Mouse (Mus musculus): Measurements from ENCODE around the gene Cct8l1. TPM values are rescaled to one million over a fixed set of nuclear protein-coding genes. Genes with fewer than 3 reads are reported as not detected.

The Cct8l1 gene
- polyA plus RNA-seq, 1 experiment from 2014 or later = not detected

GRCm38 (mm10) chr5:25506041-25506440 lies 9.8 kb upstream of the Cct8l1 start:
- WGBS = 94% methylated on average over 5 of the region's 5 CpGs
- Histone ChIP-seq H3K4me3 (no peak overlapping the region), H3K4me2 (no peak overlapping the region), H3K4me1 (no peaks in the 10 kb centered on the region), H3K27me3 (no peaks in the 10 kb centered on the region), H3K27ac (no peak overlapping the region), H3K9me3 (replicated peaks) (no peaks in the 10 kb centered on the region), H3K36me3 (ENCODE audit: poor library complexity, severe bottlenecking) (no peaks in the 10 kb centered on the region), H3K9ac (no peak overlapping the region)
- no peak for ATAC-seq

GRCm38 (mm10) chr5:25516301-25516895 lies 531 bp downstream of the Cct8l1 start:
- H3K4me3 ChIP-seq = no peak overlapping the region
- H3K9ac ChIP-seq = no peak overlapping the region
- no peak overlapping the region for H3K27ac ChIP-seq
- H3K36me3 ChIP-seq (ENCODE audit: poor library complexity, severe bottlenecking) = no peaks in the 10 kb centered on the region
- H3K4me2 ChIP-seq = no peak overlapping the region
- no peaks in the 10 kb centered on the region for H3K9me3 ChIP-seq (replicated peaks)
- ATAC-seq = no peak
- no peaks in the 10 kb centered on the region for H3K27me3 ChIP-seq
- no peaks in the 10 kb centered on the region for H3K4me1 ChIP-seq
- 94% methylated on average over 11 of the region's 11 CpGs for WGBS

DNA sequence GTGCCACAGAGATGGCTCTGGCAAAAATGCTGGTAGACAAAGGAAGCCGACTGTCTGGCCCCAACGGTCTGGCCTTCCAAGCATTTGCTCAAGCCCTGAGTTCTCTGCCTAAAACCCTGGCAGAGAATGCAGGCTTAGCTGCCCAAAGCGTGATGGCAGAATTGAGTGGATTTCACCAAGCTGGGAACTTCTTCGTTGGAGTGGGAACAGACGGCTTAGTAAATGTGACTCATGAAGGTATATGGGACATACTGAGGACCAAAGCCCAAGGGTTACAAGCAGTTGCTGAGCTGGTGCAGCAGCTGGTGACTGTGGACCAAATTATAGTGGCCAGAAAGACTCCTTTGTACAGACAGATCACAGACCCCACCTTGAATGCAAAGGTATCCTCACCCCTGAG lies 1.7 kb downstream of the Cct8l1 start:
- 84% methylated on average over 5 of the region's 5 CpGs for WGBS

GRCm38 (mm10) chr5:25519820-25520219 lies 4.0 kb downstream of the Cct8l1 start:
- H3K4me3 ChIP-seq = no peak overlapping the region
- 72% methylated on average over 3 of the region's 3 CpGs for WGBS
- no peaks in the 10 kb centered on the region for H3K36me3 ChIP-seq (ENCODE audit: poor library complexity, severe bottlenecking)
- H3K4me1 ChIP-seq = no peaks in the 10 kb centered on the region
- no peaks in the 10 kb centered on the region for H3K9me3 ChIP-seq (replicated peaks)
- no peak for ATAC-seq
- H3K4me2 ChIP-seq = no peak overlapping the region
- no peaks in the 10 kb centered on the region for H3K27me3 ChIP-seq
- H3K9ac ChIP-seq = no peak overlapping the region
- H3K27ac ChIP-seq = no peak overlapping the region

More for the DNA sequence above, 1.7 kb downstream of the Cct8l1 start:
- no peaks in the 10 kb centered on the region for H3K36me3 ChIP-seq (ENCODE audit: poor library complexity, severe bottlenecking)
- no peak overlapping the region for H3K4me3 ChIP-seq
- H3K9ac ChIP-seq = no peak overlapping the region
- no peaks in the 10 kb centered on the region for H3K27me3 ChIP-seq
- no peak overlapping the region for H3K4me2 ChIP-seq
- no peaks in the 10 kb centered on the region for H3K9me3 ChIP-seq (replicated peaks)
- no peak overlapping the region for H3K27ac ChIP-seq
- no peak for ATAC-seq
- no peaks in the 10 kb centered on the region for H3K4me1 ChIP-seq

- Histone ChIP-seq H3K9me3 (replicated peaks) (no peaks in the 10 kb centered on the region), H3K36me3 (ENCODE audit: poor library complexity, severe bottlenecking) (no peaks in the 10 kb centered on the region), H3K27ac (no peak overlapping the region), H3K4me3 (no peak overlapping the region), H3K4me1 (no peaks in the 10 kb centered on the region), H3K9ac (no peak overlapping the region), H3K4me2 (no peak overlapping the region), H3K27me3 (no peaks in the 10 kb centered on the region)
- WGBS = 89% methylated on average over 5 of the region's 5 CpGs
- no peak for ATAC-seq
These were observed 5.6 kb downstream of the Cct8l1 start for GRCm38 (mm10) chr5:25521461-25521860.

- no peaks in the 10 kb centered on the region for H3K36me3 ChIP-seq (ENCODE audit: poor library complexity, severe bottlenecking)
- no peak overlapping the region for H3K4me3 ChIP-seq
- no peak overlapping the region for H3K9ac ChIP-seq
- no peaks in the 10 kb centered on the region for H3K9me3 ChIP-seq (replicated peaks)
- peaks cover 13% of the 10 kb centered on the region for H3K4me1 ChIP-seq
- no peak overlapping the region for H3K27ac ChIP-seq
- no peaks in the 10 kb centered on the region for H3K27me3 ChIP-seq
- no peak for ATAC-seq
- 52% methylated on average over 5 of the region's 5 CpGs for WGBS
- H3K4me2 ChIP-seq = no peak overlapping the region
These were observed 10.2 kb downstream of the Cct8l1 start for GRCm38 (mm10) chr5:25526116-25526515.

DNA sequence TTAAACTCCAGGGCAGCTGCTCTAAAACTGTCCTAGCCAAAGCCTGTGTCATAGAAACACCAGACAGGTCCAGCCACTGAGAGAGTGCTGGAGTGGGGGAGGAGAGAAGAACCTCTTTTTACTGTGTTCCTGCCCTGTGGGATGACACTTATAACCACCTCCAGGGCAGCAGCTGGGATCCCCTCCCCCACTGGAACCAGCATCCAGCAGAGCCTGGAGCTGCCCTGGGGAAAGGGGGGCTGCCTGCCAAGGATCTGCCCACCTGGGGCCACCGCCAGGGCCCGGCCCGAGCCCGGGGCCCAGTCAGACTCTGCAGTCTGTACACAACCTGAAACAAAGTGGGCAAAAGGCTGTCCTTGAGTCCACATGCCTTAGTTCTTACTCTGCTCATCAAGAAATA lies 11.1 kb downstream of the Cct8l1 start:
- 57% methylated on average over 4 of the region's 4 CpGs for WGBS
- ATAC-seq = no peak

DNA sequence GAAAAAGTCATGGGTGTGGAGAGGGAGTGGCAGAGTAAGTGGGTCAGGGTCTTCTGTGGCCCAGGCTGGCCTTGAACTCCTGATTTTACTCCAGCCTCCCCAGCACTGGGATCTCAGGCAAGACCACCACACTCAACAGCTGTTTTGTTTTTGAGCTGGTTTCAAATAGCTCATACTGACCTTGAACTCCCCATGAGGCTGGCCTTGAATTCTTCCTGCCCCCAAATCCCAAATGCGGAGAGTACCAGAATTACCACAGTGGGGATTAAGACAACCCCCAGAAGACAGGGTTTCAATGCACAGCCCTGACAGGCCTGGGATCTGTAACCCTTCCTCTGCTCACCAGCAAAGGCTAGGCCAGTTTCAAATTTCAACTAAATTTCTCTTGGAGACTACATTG lies 12.1 kb downstream of the Cct8l1 start:
- Histone ChIP-seq H3K9ac (no peak overlapping the region), H3K4me3 (no peak overlapping the region), H3K4me1 (peaks cover 20% of the 10 kb centered on the region), H3K27ac (no peak overlapping the region), H3K27me3 (no peaks in the 10 kb centered on the region), H3K36me3 (ENCODE audit: poor library complexity, severe bottlenecking) (no peaks in the 10 kb centered on the region), H3K9me3 (replicated peaks) (no peaks in the 10 kb centered on the region), H3K4me2 (no peak overlapping the region)
- 76% methylated on average over 1 of the region's 1 CpGs for WGBS
- no peak for ATAC-seq

More for the DNA sequence above, 11.1 kb downstream of the Cct8l1 start:
- Histone ChIP-seq H3K4me3 (no peak overlapping the region), H3K27ac (no peak overlapping the region), H3K36me3 (ENCODE audit: poor library complexity, severe bottlenecking) (no peaks in the 10 kb centered on the region), H3K4me2 (no peak overlapping the region), H3K9me3 (replicated peaks) (no peaks in the 10 kb centered on the region), H3K9ac (peak overlapping the region; percentile 21; the same call in 1 of the 2 replicates), H3K27me3 (no peaks in the 10 kb centered on the region), H3K4me1 (peaks cover 13% of the 10 kb centered on the region)

- WGBS = 9% methylated on average over 22 of the region's 22 CpGs
- peak overlapping the region; percentile 2; the same call in 1 of the 2 replicates for H3K27ac ChIP-seq
- ATAC-seq = peak; percentile 59; the same call in 1 of the 2 replicates
- no peaks in the 10 kb centered on the region for H3K36me3 ChIP-seq (ENCODE audit: poor library complexity, severe bottlenecking)
- peak overlapping the region; percentile 56 for H3K9ac ChIP-seq
- no peaks in the 10 kb centered on the region for H3K9me3 ChIP-seq (replicated peaks)
- peak overlapping the region; percentile 72 for H3K4me3 ChIP-seq
- peak overlapping the region; percentile 64 for H3K4me2 ChIP-seq
- peaks cover 20% of the 10 kb centered on the region for H3K4me1 ChIP-seq
- no peaks in the 10 kb centered on the region for H3K27me3 ChIP-seq
These were observed 13.1 kb downstream of the Cct8l1 start for GRCm38 (mm10) chr5:25528851-25529528.

DNA sequence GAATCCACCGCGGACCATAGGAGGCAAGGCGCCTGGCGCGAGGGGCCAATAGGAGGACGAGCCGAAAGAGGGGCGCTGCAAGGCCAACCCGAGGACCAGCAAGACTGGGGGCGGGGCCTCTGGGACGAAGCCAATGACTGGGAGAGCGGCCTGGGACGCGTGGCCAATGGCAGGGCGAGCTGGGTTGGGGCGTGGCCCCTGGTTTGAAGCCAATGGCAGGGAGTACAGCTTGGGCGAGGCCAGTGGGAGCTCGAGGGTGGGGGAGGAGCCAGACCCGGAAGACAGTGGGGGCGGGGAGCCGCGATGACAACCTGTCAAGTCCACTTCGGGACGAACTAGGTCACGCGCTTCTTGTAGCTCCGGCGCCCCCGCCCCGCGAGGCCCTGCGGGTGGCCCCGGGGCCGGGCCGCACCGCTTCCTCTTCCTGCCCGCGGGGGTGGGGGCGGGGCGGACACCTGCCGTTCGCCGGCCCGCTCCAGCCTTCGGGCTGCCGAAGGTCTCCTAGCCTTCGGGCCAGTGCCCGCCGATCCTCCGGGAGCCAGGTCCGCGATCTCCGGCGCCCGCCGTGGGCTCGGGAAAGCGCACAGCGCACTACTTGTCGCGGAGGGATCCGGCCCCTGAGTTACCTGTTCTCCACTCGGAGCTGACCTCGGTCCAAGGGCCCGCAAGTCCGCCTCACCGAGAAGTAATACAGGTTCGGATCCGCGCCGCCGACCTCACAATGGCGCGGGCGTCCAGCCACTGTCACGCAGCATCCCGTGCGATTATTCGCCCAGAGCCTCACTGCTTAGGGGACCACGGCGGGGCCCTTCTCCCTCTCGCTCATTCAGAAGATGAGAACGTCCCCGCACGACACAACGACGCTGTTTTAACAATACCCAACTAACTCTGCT lies 13.9 kb downstream of the Cct8l1 start:
- Histone ChIP-seq H3K4me2 (peak overlapping the region; percentile 64), H3K4me1 (peaks cover 20% of the 10 kb centered on the region), H3K27ac (peak overlapping the region; percentile 97), H3K9me3 (replicated peaks) (no peaks in the 10 kb centered on the region), H3K27me3 (no peaks in the 10 kb centered on the region), H3K36me3 (ENCODE audit: poor library complexity, severe bottlenecking) (no peaks in the 10 kb centered on the region), H3K4me3 (peak overlapping the region; percentile 72), H3K9ac (peak overlapping the region; percentile 79)
- under 1% methylated on average over 65 of the region's 87 CpGs for WGBS
- ATAC-seq = peak; percentile 99

DNA sequence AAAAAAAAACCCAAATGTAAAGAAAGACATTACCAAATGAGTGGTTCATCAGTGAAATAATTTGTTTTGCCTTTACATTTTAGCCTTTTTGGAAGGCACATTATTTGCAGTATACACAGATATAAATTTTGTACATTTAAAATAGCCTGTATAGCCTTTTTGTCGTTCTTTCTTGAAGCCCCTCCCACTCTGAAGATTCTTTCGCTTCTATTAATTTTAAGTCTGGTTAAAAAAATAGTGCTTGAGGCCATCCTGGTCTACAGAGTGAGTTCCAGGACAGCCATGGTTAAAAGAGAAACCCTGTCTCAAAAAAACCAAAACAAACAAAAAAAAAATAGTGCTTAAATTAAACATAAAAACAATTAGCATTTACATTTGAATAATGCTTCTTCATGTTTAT lies 14.8 kb downstream of the Cct8l1 start:
- no peak overlapping the region; the same call in 1 of the 2 replicates for H3K27ac ChIP-seq
- 18% methylated on average over 2 of the region's 2 CpGs for WGBS
- H3K4me2 ChIP-seq = peak overlapping the region; percentile 64

More for the DNA sequence above, 14.8 kb downstream of the Cct8l1 start:
- no peak for ATAC-seq
- no peaks in the 10 kb centered on the region for H3K27me3 ChIP-seq
- peaks cover 20% of the 10 kb centered on the region for H3K4me1 ChIP-seq
- no peaks in the 10 kb centered on the region for H3K36me3 ChIP-seq (ENCODE audit: poor library complexity, severe bottlenecking)
- no peaks in the 10 kb centered on the region for H3K9me3 ChIP-seq (replicated peaks)
- H3K4me3 ChIP-seq = peak overlapping the region; percentile 72
- peak overlapping the region; percentile 79; the same call in 1 of the 2 replicates for H3K9ac ChIP-seq

Data from forebrain, embryonic 13.5 days (tissue).